Mouse (Mus musculus) brain, adult 2 months (tissue): ENCODE measurements around the gene Rasa2.

Experiments used
- DNase-seq: peaks from one replicate; pipeline ENCODE4 v3.0.0; 2011; ENCODE audit warnings: low read depth, low spot score

Rasa2 gene

DNA sequence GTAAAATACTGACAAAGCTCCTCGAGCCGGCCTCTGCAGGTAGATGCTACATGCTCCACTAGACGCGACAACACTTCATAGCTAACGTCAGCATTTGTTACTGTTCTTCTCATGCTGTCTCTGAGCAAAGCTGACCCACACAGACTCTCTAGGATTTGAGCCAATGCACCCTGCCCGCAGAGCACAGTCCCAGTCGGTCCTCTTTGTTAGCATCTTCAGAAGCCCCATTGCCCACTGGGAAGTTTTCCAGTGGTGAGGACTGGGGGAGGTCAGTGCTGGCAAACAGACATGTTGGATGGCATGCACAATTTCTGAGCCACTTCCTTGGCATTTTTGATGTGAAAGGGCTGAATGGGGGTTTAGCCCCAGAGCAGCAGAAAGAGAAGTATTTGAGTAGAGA is 8.0 kb upstream of the Rasa2 start:
- no peak for DNase-seq

DNA sequence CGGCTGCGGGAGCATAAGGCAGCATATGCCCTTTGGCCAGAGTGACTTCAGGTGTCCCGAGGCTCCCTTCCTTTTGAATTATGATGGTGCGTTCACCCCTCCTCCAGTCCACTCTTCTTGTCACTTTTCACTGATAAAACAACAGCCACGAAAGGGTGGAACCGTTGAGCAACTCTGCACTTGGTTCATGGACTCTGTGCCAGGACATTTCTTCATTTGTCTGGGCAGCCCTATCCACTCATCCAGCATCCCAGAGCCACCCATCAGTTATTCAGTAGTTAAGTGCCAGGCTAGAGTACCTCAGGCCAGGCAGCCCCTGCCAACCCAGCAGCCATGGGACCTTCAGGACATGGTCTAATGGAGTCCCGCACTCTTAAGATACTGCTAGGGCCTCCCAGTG is 7.1 kb upstream of the Rasa2 start:
- DNase-seq: no peak

DNA sequence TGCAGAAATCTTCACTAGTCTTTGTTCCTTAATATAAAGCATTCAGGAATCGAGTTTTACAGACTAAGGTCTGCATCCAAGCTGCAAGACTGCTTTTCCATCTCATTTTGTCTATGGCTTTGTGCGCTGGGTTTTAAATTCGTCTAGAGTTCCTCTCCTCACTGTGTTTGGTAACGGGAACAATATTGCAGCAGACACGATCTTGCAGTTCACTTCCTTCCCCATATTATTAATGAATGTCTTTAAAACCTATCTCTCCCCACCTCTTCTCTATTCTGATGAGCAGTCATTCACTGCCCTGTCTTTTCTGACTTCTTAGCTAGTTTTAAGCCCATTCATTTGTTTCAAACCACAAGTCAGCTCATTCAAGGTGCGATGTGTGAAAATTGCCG is 5.7 kb upstream of the Rasa2 start:
- DNase-seq: no peak

DNA sequence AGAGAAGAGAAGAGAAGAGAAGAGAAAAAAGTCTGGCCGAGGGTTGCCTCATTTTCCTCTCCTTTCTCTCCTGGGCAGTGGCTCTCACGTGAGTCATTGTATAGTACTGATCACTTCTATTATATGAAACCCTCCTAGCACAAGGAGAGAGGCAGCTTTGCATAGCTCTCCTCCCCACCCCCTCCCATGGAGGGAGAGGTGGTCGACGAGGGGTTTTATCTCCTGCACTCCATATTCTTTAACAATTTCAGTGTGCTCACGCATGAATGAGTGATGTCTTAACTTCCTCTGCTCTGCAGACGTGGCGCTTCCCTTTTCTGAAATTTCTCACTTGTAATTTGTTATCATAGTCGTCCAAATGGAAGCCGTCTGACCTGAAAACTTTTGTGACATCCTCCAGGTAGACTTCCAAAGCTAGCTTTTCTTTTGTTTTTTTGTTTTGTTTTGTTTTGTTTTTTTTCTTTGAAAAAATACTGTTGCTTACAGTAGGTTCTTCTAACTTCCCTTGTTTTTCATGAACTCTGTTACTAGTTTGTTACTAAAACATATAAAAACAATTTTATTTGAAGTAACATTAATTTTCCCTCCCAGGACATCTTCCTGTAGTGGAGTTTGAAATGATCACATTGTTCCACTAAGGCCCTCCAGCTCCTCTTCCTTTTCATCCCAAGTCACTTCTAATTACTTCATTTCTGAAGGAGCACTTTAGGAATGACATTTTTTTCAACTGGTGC is 5.2 kb upstream of the Rasa2 start:
- DNase-seq: no peak

DNA sequence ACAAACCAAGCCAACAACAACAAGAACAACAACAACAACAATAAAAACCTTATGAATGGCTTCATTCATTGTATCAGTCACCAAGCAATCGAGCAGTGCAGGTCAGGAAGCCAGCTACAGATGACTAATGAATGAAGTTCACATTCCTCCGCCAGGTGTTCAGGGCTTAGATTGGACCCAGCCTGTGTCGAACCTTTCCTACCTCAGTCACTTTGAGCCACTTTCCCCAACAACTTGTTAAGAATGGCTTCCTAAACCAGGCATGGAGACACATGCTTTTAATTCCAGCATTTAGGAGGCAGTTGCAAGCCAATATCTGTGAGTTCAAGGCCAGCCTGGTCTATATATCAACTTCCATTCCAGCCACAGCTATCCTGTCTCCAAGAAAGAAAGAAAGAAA is 4.5 kb upstream of the Rasa2 start:
- no peak for DNase-seq

DNA sequence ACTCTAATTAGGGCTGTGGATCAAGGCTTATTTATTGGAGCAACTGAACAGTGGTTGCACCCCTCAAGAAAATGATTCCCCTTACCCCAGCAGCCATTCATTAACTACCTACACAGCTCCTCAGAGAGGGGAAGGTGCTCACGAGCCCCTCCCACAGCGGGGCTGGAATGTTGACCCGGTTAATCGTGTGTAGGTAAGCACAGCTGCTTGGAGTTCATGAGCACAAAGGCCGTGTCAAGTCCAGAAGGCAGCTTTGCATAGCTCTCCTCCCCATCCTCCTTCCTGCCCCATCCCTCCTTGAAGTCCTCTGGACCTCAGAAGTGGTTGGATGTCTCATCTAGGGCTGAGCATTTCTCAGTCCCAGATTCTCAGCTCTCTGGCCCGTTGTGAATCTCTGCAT is 3.8 kb upstream of the Rasa2 start:
- no peak for DNase-seq

DNA sequence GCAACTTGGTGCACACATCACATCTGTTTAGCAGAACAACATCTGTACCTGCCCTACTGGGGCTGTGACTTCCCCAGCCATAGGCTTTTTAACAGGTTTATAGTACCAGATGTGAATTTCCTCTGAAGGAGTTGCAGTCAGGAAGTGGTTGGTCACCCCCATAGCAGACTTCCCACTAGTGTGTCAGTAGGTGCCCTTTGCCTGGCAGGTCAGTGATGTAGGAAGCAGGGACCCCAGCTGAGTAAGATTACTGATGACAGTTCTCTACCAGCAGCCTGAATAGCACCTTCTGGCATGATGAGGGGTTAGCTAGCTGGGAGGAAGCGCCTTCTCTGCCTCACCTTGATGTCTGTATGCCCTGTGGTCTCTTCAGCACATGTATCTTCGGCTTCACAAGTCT is 2.4 kb upstream of the Rasa2 start:
- no peak for DNase-seq

DNA sequence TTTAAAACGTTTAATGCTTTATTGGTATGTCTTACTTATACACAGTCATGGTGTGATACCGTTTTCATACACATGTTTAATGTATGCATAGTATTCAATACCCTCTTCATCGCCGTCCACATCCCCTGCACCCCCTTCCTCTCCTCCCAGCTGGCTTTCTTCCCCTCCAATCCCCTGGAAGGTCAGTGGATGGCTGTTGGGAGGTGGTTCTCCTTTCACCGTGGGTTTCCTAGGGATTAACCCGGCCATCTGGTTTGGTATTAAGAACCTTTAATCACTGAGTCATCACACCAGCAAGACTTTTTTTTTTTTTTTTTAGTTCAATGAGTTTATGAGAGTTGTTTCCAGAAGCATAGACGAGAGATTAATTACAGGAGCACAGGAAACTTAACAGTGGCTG is 1.3 kb upstream of the Rasa2 start:
- DNase-seq: no peak

DNA sequence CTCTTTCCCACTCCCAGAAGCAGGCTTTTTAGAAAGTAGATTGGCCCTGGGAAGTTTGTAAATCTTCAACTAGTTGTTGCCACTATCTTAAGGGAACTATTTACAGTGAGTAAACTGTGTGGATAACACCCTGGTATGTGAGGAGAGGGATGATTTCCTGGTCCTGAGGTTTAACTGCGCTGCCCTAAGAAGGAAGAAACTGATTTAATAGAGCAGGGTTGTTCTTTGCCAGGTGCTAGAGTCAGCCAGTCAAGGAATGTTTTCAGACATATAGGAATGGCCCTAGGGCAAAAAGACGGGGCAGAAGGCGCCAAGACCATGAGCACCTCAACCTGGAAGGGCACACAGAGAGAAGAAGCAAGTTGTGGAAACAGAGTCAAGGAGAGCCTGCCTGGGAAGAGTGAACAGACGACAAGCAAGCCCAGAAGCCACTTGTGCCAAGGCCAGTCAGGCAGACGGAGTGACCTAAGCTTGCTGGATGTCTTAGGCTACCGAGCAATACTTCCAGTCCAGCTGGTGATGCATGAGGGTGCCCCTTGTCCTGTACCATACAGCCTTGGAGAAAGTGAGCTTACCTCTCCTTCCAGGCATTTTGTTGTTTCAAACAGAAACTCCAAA is 765 bp upstream of the Rasa2 start:
- no peak for DNase-seq

DNA sequence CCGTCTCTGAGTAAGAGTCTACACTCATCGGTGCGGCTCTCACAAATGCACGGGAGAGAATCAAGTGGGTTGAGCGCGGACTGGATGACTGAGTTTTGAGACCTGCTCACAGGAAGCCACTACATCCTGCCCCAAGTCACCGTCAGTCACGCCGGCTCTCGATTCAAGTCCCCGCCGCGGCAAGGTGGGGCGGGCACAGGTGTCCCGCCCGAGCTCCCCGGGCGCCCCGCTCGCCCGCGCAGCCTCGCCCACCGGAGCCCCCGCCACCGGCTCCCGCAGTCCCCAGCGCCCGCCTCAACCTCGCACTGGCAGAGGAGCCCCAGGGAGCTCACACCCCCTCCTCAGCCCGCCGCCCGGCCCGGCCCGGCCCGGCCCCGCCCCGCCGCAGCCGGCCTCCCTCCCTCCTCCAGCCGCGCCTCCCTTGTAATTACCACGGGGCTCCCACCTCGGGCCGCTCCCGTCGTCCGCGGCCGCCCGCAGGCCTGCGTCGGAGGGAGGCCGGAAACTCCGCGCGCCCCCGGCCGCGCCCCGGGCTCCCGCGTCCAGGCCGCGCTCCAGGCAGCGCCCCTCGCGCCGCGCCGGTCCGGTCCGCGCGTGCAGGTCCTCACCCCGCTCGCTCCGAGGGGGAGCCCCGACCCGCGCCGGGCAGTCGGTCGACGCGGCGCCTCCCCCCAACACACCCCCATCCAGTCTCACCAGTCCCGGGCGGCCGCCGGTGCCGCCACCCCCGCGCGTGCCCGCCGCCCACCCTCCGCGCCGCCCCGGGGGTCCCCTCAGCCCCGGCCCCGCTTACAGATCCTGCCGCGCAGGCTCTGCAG is 637 bp downstream of the Rasa2 start:
- peak; percentile 71 for DNase-seq

DNA sequence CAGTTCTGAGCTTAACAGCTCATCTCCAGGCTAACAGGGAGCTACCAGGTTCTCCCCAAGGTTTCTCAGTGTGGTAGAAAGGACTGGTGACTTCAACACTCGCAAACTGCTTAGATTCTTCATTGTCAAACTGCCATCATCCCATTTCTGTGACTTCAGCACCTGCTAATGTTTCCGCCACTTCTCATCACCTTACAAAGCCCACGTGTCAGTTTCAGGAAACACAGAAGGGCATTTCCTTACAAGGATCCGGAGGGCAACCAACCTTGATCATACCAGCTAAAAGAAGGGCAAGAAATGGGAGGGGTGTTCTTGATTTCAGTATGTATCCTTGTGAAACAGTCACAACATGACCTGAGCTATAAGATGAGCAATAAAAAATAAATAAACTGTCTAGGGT is 2.3 kb downstream of the Rasa2 start:
- no peak for DNase-seq

DNA sequence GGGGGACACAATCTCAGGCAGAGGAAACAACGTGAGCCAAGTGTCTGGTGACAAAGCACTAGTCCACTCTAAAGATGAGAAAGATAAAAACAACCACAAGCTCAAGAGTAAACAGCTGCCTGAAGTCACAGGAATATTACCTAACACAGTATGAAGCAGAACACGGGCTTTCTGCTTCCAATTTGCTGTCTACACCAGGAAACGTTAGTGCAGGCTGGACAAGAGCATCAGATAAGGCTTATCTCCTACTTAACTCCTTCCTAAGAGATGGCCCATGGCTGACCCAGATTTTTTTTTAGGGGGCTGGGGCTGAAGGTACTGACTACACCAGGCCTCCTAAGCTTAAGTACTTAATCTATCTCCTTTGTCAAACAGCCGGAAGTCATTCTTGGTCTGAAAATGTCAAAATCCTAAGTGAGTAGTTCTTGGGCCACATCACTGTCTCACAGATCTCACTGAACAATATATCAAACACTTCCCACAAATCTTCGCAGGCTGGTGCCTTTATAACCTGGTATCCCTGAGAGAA is 3.8 kb downstream of the Rasa2 start:
- DNase-seq: no peak

DNA sequence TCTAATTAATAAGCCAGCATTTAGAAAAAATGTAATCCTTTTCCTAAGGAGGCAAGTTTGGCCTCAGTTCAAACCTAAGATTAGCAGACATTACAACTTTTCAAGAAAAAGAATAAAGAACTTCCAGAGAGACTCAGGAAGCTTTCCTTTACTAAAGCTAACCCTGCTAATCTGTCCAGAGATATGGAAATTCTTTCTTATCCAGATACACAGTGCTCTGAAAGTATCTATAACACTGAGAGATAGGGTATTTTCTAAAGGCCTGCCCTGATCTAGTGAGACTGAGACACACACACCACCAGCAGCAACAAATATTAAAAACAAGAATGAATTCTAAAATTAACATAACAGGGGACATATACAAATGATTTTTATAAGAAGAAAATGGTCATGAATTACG is 4.4 kb downstream of the Rasa2 start:
- DNase-seq: no peak

DNA sequence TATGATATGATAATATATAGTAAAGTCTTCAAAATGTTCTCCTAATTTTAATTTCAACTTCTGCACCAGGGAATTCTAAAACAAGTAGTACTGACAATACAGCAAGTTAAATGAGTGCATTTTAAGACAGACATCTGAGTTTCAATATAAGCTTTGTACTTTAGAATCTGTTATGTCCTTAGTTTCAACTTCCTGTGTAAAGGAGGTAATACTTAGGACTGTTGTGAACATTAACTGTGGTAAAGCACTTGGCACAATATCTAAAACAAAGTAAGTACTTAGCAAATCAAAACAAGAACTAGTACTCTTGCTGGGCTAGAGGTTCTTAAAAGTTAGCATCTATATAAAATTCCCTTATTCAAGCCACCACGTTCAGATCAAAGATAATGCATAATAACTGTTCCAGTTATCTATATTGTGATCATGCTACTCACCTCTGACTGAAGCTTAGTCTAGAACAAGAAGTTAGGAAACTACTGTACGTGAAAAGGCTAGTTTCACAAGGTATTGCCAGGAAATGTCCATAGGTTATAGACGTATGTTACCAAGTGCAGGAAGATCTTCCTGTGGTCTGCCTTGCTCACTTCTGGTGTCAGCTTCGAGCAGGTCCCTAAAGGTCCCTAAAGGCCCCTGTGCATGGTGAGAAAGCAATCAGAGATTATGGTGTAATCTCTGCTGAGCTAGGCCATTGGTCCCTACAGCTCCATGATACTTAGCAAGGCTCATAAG is 12.8 kb downstream of the Rasa2 start:
- no peak for DNase-seq

DNA sequence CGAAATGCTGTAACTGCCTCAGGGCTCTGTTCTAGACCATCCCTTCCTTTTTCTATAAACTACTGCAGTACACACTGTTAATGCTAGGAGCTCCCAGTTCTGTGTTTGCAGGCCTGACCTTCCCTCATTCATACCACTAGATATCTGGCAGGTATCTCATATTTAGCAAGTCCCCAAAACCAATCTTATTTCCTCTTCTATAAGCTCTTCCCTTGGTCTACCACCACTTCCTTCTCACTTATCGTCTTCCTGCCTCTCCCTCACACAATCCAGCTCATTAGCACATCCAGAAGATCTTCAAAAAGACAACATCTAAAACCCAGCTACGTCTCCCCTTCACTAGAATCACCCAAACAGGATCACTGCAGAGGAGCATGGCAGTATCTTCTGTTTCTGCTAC is 19.1 kb downstream of the Rasa2 start:
- no peak for DNase-seq

DNA sequence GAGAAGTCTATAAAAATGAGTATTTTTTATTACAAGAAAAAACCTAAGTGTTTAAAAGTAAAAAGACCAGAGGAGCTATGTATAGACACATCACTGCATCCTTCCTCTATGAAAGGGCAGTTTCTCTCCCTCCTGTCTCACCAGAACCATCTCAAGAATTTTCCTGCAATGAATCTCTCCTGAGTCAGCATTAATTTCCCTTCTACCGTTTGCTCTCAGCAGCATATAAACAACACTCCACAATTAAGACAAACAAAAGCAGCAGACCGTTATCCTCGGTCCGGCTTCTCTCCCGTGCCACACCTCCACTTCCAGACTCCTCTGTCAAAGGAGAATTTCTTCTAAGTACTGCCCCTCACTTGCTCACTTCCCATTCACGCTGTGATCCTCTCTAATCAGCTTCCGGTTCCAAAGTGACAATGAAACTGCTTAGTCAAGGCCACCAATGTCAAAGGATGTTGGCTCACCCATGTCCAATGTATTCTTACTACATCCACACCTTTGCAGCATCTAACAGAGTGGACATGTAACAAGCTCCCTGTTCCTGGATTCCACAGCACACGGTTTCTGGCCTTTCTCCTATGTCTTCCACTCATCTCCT is 19.6 kb downstream of the Rasa2 start:
- peak; percentile 9 for DNase-seq

DNA sequence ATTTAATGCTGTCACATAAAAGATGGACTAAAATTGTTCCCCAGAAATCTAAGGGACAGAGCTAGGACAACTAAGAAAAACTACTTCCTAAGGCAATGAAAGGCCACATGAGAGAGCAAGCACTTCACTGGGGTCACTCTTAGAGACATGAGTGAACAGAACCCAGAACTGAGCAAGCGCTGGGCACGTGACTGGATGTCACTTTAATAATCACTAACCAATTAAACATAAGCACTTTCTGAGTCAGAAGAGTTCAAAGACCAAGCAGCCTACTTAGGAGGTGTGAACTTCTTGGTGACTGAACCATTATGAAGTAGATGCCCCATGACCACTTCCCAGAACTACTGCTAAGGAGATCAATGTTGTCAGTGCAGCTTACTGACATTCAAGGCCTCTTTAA is 20.6 kb downstream of the Rasa2 start:
- no peak for DNase-seq

DNA sequence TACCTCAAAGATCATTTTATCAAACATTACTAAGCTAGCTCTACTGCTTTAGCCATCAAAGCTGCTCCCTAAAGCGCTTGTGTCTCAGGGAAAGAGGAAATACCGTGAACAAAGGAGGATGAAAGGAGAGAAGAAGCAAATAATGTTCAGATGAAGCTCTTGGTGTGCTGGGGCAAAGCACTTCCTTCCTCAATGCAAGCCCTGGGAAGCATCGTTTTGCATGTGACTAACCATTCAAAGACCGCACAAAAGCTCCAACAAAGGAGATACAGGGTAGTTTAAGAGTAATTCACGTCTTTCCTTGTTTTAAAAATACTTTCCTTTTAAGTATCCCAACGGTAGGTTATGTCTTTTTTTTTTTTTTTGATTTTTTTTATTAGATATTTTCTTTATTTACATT is 28.0 kb downstream of the Rasa2 start:
- no peak for DNase-seq

DNA sequence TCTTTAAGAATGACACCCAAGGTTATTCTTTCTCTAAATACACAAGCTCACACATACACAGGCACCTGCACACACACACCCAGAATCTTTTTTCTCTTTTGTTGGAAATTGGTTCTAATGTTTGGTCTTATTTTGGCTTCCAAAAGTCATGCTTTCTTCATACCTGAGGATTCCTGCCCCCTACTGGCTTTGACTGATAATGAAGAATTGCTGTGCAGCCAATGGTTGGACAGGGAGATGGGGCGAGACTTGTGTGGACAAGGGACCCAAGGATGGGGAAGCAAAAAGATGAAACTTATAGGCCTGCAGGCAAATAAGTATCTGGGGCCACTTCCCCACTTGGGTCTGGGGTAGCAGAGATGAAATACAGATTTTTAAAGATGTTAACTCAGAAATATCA is 33.5 kb downstream of the Rasa2 start:
- no peak for DNase-seq

DNA sequence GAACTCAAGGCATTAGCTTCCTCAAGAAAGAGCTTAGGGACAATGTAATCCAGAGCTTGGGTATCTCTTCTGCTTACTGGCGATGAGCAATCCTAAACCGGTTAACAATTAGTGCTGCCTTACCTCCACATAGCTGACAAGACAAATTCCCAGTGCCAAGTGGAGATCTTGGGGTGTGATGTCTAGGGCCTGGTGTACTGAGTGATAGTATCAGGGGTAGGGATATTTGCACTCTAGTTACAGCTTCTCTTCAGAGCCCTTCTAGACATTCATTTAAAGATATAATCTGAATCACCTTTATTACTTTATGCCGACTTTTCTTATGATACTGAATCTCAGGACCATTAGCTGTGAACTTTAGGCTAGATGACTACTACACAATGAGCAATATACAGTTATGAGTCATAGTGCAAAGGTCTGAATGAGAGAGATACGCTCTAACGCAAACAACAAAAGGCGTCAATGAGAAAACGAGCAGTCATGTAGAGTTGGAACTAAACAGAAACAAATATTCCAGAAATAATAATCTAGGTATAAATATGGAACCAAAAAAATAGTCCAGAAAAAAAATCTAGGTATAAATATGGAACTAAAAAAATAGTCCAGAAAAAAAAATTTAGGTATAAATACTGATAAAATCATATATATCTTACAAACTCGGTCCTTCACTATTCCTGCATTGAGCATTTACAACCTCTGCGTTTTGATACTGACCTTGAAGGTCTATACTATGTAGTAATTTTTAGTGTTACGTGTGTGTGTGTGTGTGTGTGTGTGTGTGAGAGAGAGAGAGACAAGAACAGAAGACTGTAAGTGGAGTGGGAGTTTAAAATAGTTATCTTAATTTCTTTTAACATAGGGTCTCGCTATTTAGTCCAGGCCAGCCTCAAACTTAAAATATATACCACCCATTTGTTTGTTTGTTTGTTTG is 38.5 kb downstream of the Rasa2 start:
- no peak for DNase-seq

DNA sequence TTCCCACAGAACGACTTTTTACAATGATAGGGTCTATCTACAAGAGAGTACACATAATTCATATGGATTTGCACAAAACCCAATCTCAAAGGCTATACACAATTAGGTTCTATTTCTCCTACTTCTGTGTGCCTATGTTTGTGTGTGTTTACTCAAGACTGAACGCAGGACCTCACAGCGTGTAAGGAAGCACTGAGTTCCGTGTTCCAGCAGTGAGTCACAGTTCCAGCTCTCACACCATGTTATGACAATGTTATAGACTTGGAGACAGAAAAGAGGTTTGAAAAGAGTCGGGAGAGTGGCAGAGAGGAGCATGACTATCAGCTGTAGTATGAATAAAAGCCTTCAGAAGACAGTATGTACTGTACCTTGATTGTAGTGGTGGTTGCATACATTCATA is 42.1 kb downstream of the Rasa2 start:
- no peak for DNase-seq
